Mouse (Mus musculus) small intestine, adult 2 months (tissue): ENCODE data around the gene Rapgef2.

Source experiments
- CTCF ChIP-seq: fragments of 200-500 bp; IDR thresholded peaks from 2 replicates; pipeline ENCODE4 v1.5.1; 2012; ENCODE audit warnings: low read depth, mild to moderate bottlenecking, control low read depth, inconsistent platforms, low read length, moderate library complexity, mixed read lengths; ENCODE audit not compliant: insufficient replicate concordance, insufficient read length; ENCODE audit errors: extremely low read depth
- POLR2A ChIP-seq: fragments of 200-500 bp; IDR thresholded peaks from 2 replicates; pipeline ENCODE4 v1.6.1; 2012; ENCODE audit warnings: low read depth, mild to moderate bottlenecking, control low read depth, inconsistent platforms, low read length, moderate library complexity

DNA sequence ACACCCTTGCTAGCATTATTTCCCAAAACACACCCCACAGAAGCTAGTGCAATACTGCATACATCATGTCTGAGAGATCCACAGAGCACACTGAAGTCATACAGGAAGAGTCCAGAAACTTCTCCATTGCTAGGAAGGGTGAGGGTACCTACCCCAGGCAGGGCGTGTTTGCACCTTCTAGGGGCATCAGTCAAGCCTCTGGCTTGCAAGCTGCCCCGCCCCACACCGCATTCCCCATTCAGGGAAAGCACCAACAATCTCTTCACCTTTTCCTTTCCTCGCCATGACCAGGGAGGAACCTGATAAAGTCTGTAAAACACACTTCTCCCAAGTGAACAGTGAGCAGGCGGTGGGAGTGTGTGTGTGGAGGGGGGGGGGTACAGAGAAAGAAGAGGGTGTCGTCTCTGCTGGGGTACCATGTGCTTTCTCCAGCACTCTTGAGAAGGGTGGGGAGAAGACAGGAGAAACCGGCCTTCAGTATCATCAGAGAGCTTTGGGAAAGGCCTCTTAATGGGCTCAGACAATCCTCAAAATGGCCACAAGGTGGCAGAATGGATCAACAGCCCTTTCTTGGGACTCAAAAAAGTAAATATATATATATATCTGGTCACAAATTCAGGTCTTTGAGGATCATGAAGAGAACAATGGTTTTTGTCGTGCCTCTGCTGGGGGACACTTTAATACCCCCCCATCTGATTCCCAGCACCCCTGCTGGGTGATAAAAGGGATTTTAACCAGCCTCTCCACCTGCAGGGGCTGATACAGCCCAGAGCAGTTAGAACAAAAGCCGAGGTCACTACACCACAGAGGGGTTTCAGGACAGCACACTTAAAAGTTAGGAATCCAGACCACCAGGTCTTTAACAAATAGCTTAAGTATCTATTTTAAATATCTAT is 64.8 kb downstream of the Rapgef2 start:
- TF ChIP-seq CTCF (peak; percentile 20; the same call in 1 of the 2 replicates), POLR2A (no peak)
